Mouse (Mus musculus): ENCODE results near the gene Ciao1.

DNA sequence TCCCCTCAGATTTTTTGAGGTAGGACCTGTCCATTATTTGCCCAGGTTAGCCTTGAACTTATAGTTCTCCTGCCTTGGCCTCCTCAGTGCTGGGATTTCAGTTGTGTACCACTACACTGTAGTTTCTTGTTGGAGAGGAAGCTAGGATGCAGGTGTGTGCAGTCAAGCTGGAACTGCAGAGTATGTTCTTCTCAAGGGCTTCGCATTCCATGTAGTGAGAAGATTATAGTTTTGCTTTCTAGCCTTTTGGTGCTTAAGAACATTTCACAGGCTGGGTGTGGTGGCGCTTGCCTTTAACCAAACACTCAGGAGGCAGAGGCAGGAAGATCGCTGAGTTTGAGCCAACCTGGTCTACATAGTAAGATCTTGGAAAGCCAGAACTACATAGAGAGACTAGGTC is 25.2 kb upstream of the Ciao1 start:
- TF ChIP-seq POLR2A (IDR thresholded peaks at IDR 0.05; ENCODE audit: borderline replicate concordance, insufficient read depth, low read length) (no peak), CTCF (IDR thresholded peaks at IDR 0.05; ENCODE audit: borderline replicate concordance, insufficient read depth, low read depth, low read length) (no peak)

Data from cerebellum, adult 2 months (tissue).